Mouse (Mus musculus) neural tube, embryonic 14.5 days (tissue): ENCODE data around the gene Slc4a1ap. TPM values are rescaled to one million over a fixed set of nuclear protein-coding genes. Genes with fewer than 3 reads are reported as not detected.
"Not testable (repeated sequence)": the region's sequence is repeated elsewhere in the genome, so short reads cannot be mapped to it uniquely, and the experiment has no call there.

ENCODE experiments used
- ATAC-seq: fragments of 200-750 bp; cut with Nextera tagmentation; 2 replicates; pipeline ENCODE4 v1.8.0; 2017; ENCODE audit warnings: low read depth, mild to moderate bottlenecking, moderate TSS enrichment, moderate library complexity
- H3K27ac ChIP-seq: fragments of 300-500 bp; sonication (generic); 2 replicates; pipeline ENCODE4 v1.5.1; 2014; ENCODE audit warnings: low read depth, mild to moderate bottlenecking, control low read depth, low read length, moderate library complexity, mixed read lengths
- H3K27me3 ChIP-seq: fragments of 300-500 bp; sonication (generic); 2 replicates; pipeline ENCODE4 v1.6.1; 2014; ENCODE audit warnings: low read length; ENCODE audit not compliant: control insufficient read depth, insufficient read depth
- H3K36me3 ChIP-seq: fragments of 300-500 bp; sonication (generic); 2 replicates; pipeline ENCODE4 v1.6.1; 2014; ENCODE audit warnings: low read length, mixed read lengths; ENCODE audit not compliant: control insufficient read depth, insufficient read depth
- H3K4me1 ChIP-seq: fragments of 300-500 bp; sonication (generic); 2 replicates; pipeline ENCODE4 v1.6.1; 2014; ENCODE audit warnings: low read length; ENCODE audit not compliant: control insufficient read depth, insufficient read depth
- H3K4me2 ChIP-seq: fragments of 300-500 bp; sonication (generic); 2 replicates; pipeline ENCODE4 v1.6.1; 2014; ENCODE audit warnings: mild to moderate bottlenecking, low read depth, low read length, control low read depth
- H3K4me3 ChIP-seq: fragments of 300-500 bp; sonication (generic); 2 replicates; pipeline ENCODE4 v1.5.1; 2014; ENCODE audit warnings: low read depth, low read length, control low read depth, mixed read lengths
- H3K9ac ChIP-seq: fragments of 300-500 bp; sonication (generic); replicated peaks from 2 replicates; pipeline ENCODE4 v1.6.1; 2014; ENCODE audit warnings: low read depth, mild to moderate bottlenecking, control low read depth, low read length, mixed read lengths
- H3K9me3 ChIP-seq: fragments of 300-500 bp; sonication (generic); 2 replicates; pipeline ENCODE4 v1.6.1; 2016; ENCODE audit warnings: low read length; ENCODE audit not compliant: control insufficient read depth
- WGBS: fragments of 180-500 bp; shearing (Covaris S2); extraction: QIAGEN DNeasy Blood & Tissue Kit; methylation state at CpG from one replicate; pipeline ENCODE4 v1.1.7; 2014; 5-methylcytosine and 5-hydroxymethylcytosine counted together
- polyA plus RNA-seq: library from polyadenylated mRNA; unstranded; fragments of >200 nt; fragmentation: Nextera tagmentation; extraction: Ambion mirVana; gene quantifications from 2 replicates; pipeline ENCODE4 v1.2.1, GENCODE M21; 2014

Slc4a1ap gene
- polyA plus RNA-seq, 1 experiment from 2014 or later, result 35.4 TPM

- no peaks in the 10 kb centered on the region for H3K9me3 ChIP-seq
- no peak overlapping the region for H3K27ac ChIP-seq
- 84% methylated on average over 6 of the region's 6 CpGs for WGBS
- H3K4me1 ChIP-seq, result no peaks in the 10 kb centered on the region
- ATAC-seq, result no peak
- no peak overlapping the region for H3K9ac ChIP-seq
- H3K4me2 ChIP-seq, result no peak overlapping the region
- no peaks in the 10 kb centered on the region for H3K27me3 ChIP-seq
- H3K4me3 ChIP-seq, result no peak overlapping the region
- no peaks in the 10 kb centered on the region for H3K36me3 ChIP-seq
Observed at GRCm38 (mm10) chr5:31581263-31581662, 54.5 kb downstream of the Slc4a1ap start.

- Histone ChIP-seq H3K9me3 (no peaks in the 10 kb centered on the region), H3K4me2 (no peak overlapping the region), H3K36me3 (no peaks in the 10 kb centered on the region), H3K27me3 (no peaks in the 10 kb centered on the region), H3K9ac (no peak overlapping the region), H3K4me1 (no peaks in the 10 kb centered on the region), H3K4me3 (no peak overlapping the region), H3K27ac (no peak overlapping the region)
- ATAC-seq, result no peak
- WGBS, result 80% methylated on average over 3 of the region's 3 CpGs
Observed at GRCm38 (mm10) chr5:31581932-31582331, 55.1 kb downstream of the Slc4a1ap start.

GRCm38 (mm10) chr5:31583261-31583660 lies 56.5 kb downstream of the Slc4a1ap start:
- ATAC-seq, result no peak
- H3K4me1 ChIP-seq, result no peaks in the 10 kb centered on the region
- H3K4me3 ChIP-seq, result no peak overlapping the region
- no peak overlapping the region for H3K4me2 ChIP-seq
- WGBS, result 82% methylated on average over 2 of the region's 2 CpGs
- no peaks in the 10 kb centered on the region for H3K9me3 ChIP-seq
- no peaks in the 10 kb centered on the region for H3K27me3 ChIP-seq
- H3K27ac ChIP-seq, result no peak overlapping the region
- H3K36me3 ChIP-seq, result no peaks in the 10 kb centered on the region
- H3K9ac ChIP-seq, result no peak overlapping the region

- WGBS, result 93% methylated on average over 4 of the region's 4 CpGs
- H3K9ac ChIP-seq, result no peak overlapping the region
- H3K4me1 ChIP-seq, result no peaks in the 10 kb centered on the region
- H3K4me3 ChIP-seq, result no peak overlapping the region
- H3K27me3 ChIP-seq, result no peaks in the 10 kb centered on the region
- H3K36me3 ChIP-seq, result no peaks in the 10 kb centered on the region
- no peak overlapping the region for H3K27ac ChIP-seq
- no peaks in the 10 kb centered on the region for H3K9me3 ChIP-seq
- no peak for ATAC-seq
- no peak overlapping the region for H3K4me2 ChIP-seq
Observed at GRCm38 (mm10) chr5:31585526-31585925, 58.7 kb downstream of the Slc4a1ap start.

GRCm38 (mm10) chr5:31588016-31588415 lies 61.2 kb downstream of the Slc4a1ap start:
- ATAC-seq, result no peak
- WGBS, result 84% methylated on average over 2 of the region's 2 CpGs
- no peaks in the 10 kb centered on the region for H3K27me3 ChIP-seq

GRCm38 (mm10) chr5:31588672-31589071 lies 61.9 kb downstream of the Slc4a1ap start:
- H3K36me3 ChIP-seq, ATAC-seq, H3K4me2 ChIP-seq, H3K4me1 ChIP-seq, H3K9ac ChIP-seq, H3K27ac ChIP-seq, H3K9me3 ChIP-seq, H3K4me3 ChIP-seq, H3K27me3 ChIP-seq: not testable (repeated sequence)
- WGBS, result 89% methylated on average over 8 of the region's 8 CpGs

More at GRCm38 (mm10) chr5:31588016-31588415, 61.2 kb downstream of the Slc4a1ap start:
- Histone ChIP-seq H3K36me3 (no peaks in the 10 kb centered on the region), H3K9ac (no peak overlapping the region), H3K9me3 (no peaks in the 10 kb centered on the region), H3K4me2 (no peak overlapping the region), H3K4me3 (no peak overlapping the region), H3K4me1 (no peaks in the 10 kb centered on the region), H3K27ac (no peak overlapping the region)

- Histone ChIP-seq H3K4me2 (no peak overlapping the region), H3K36me3 (no peaks in the 10 kb centered on the region), H3K9ac (no peak overlapping the region), H3K4me1 (no peaks in the 10 kb centered on the region), H3K27me3 (no peaks in the 10 kb centered on the region), H3K27ac (no peak overlapping the region), H3K9me3 (no peaks in the 10 kb centered on the region), H3K4me3 (no peak overlapping the region)
- 57% methylated on average over 14 of the region's 14 CpGs for WGBS
- 0 out of 2 replicates have a peak, but pooled peaks have one; percentile 54 for ATAC-seq
Observed at GRCm38 (mm10) chr5:31589711-31590319, 63.0 kb downstream of the Slc4a1ap start.

- Histone ChIP-seq H3K4me3 (no peak overlapping the region), H3K9me3 (no peaks in the 10 kb centered on the region), H3K27ac (no peak overlapping the region), H3K4me1 (no peaks in the 10 kb centered on the region), H3K27me3 (no peaks in the 10 kb centered on the region), H3K9ac (no peak overlapping the region), H3K36me3 (no peaks in the 10 kb centered on the region), H3K4me2 (no peak overlapping the region)
- ATAC-seq, result no peak
- 94% methylated on average over 7 of the region's 7 CpGs for WGBS
Observed at GRCm38 (mm10) chr5:31591122-31591521, 64.3 kb downstream of the Slc4a1ap start.

- Histone ChIP-seq H3K9me3 (no peaks in the 10 kb centered on the region), H3K27ac (no peak overlapping the region), H3K36me3 (no peaks in the 10 kb centered on the region), H3K4me3 (no peak overlapping the region), H3K27me3 (no peaks in the 10 kb centered on the region), H3K4me2 (no peak overlapping the region), H3K4me1 (no peaks in the 10 kb centered on the region), H3K9ac (no peak overlapping the region)
- ATAC-seq, result no peak
- WGBS, result 60% methylated on average over 4 of the region's 4 CpGs
Observed at GRCm38 (mm10) chr5:31595868-31596267, 69.1 kb downstream of the Slc4a1ap start.
